Mouse (Mus musculus) embryo, embryonic 10.5 days (tissue): Measurements from ENCODE around the gene Kcnq5.
A peak's percentile ranks its signal among the peaks of the same experiment; 100 is the strongest.
"Not testable (repeated sequence)": the region's sequence is repeated elsewhere in the genome, so short reads cannot be mapped to it uniquely, and the experiment has no call there.

Experiments used
- DNase-seq: peaks from one replicate; pipeline ENCODE4 v3.0.0-alpha.2; 2015; ENCODE audit warnings: low spot score

Kcnq5 gene

GRCm38 (mm10) chr1:21838534-21838933 is 123.2 kb downstream of the Kcnq5 start:
- no peak for DNase-seq

GRCm38 (mm10) chr1:21837387-21837786 is 124.4 kb downstream of the Kcnq5 start:
- DNase-seq: no peak

GRCm38 (mm10) chr1:21836337-21836736 is 125.4 kb downstream of the Kcnq5 start:
- DNase-seq: peak; percentile 23

- DNase-seq: no peak
These were observed 131.8 kb downstream of the Kcnq5 start for GRCm38 (mm10) chr1:21829909-21830455.

- peak; percentile 18 for DNase-seq
These were observed 141.6 kb downstream of the Kcnq5 start for GRCm38 (mm10) chr1:21820066-21820630.

- DNase-seq: peak; percentile 19
These were observed 156.7 kb downstream of the Kcnq5 start for GRCm38 (mm10) chr1:21805064-21805463.

GRCm38 (mm10) chr1:21804477-21804866 is 157.3 kb downstream of the Kcnq5 start:
- no peak for DNase-seq

GRCm38 (mm10) chr1:21803751-21804476 is 157.8 kb downstream of the Kcnq5 start:
- no peak for DNase-seq

GRCm38 (mm10) chr1:21780746-21781145 is 181.0 kb downstream of the Kcnq5 start:
- DNase-seq: no peak

- no peak for DNase-seq
These were observed 184.2 kb downstream of the Kcnq5 start for GRCm38 (mm10) chr1:21777560-21777959.

- DNase-seq: peak; percentile 1
These were observed 187.8 kb downstream of the Kcnq5 start for GRCm38 (mm10) chr1:21773931-21774330.

- DNase-seq: no peak
These were observed 191.2 kb downstream of the Kcnq5 start for GRCm38 (mm10) chr1:21770494-21770893.

GRCm38 (mm10) chr1:21749297-21749696 is 212.4 kb downstream of the Kcnq5 start:
- DNase-seq: no peak

- DNase-seq: no peak
These were observed 232.6 kb downstream of the Kcnq5 start for GRCm38 (mm10) chr1:21729131-21729530.

GRCm38 (mm10) chr1:21723231-21723630 is 238.5 kb downstream of the Kcnq5 start:
- DNase-seq: not testable (repeated sequence)

- no peak for DNase-seq
These were observed 240.5 kb downstream of the Kcnq5 start for GRCm38 (mm10) chr1:21721246-21721645.

- no peak for DNase-seq
These were observed 246.9 kb downstream of the Kcnq5 start for GRCm38 (mm10) chr1:21714816-21715215.

- DNase-seq: no peak
These were observed 249.0 kb downstream of the Kcnq5 start for GRCm38 (mm10) chr1:21712711-21713110.

GRCm38 (mm10) chr1:21690458-21690857 is 271.3 kb downstream of the Kcnq5 start:
- DNase-seq: no peak

GRCm38 (mm10) chr1:21688918-21689317 is 272.8 kb downstream of the Kcnq5 start:
- no peak for DNase-seq

- DNase-seq: no peak
These were observed 277.3 kb downstream of the Kcnq5 start for GRCm38 (mm10) chr1:21684444-21684843.

- DNase-seq: no peak
These were observed 284.9 kb downstream of the Kcnq5 start for GRCm38 (mm10) chr1:21676805-21677204.

GRCm38 (mm10) chr1:21660840-21661239 is 300.9 kb downstream of the Kcnq5 start:
- DNase-seq: no peak

GRCm38 (mm10) chr1:21650820-21651219 is 310.9 kb downstream of the Kcnq5 start:
- no peak for DNase-seq
